ENCODE assay signal across 16 mouse cellular contexts in the genomic region with DNA sequence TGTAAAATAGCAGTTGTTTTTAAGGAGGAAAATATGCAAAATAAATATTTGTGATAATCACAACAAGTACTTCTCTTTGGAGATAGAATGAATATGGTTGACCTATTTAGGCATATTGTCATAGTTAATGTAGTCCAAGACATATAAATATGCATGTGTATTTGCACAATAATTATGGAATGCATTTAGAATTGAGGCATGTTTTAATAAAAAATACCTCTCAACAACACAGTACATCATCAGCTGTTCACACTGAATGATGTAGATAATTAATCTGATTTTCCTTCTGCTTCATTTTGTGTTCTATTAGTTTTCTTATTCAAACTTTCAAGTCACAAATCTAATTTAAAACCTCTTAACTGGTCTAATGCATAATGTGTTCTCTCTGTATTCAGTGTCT.
DNase-seq lines count a peak whose midpoint lies in the region; ATAC-seq and TF ChIP-seq lines count a peak whose summit lies in the region.
"Had no signal": no experiment of that assay in that cellular context is flagged by ENCODE, and none has a peak within 500 bp of the region (broad histone marks: within the 10 kb centered on the region; RNA-seq: fewer than 3 reads in every experiment).

No protein-coding gene starts in this region.

- H3K9ac ChIP-seq in forebrain, embryonic 14.5 days (ENCODE audit: low read length), result no peak overlapping the region
- no peak overlapping the region for H3K9ac ChIP-seq in forebrain, embryonic 11.5 days (ENCODE audit: low read length)
- H3K9ac ChIP-seq in forebrain, embryonic 16.5 days (replicated peaks; ENCODE audit: low read depth, low read length), result no peak overlapping the region
- H3K9ac ChIP-seq: embryonic facial prominence, embryonic 12.5 days had no signal

- H3K4me2 ChIP-seq in forebrain, embryonic 14.5 days (ENCODE audit: low read length), result no peak overlapping the region
- H3K4me2 ChIP-seq in forebrain, embryonic 11.5 days (ENCODE audit: low read depth, low read length, severe bottlenecking), result no peak overlapping the region
- no peak overlapping the region for H3K4me2 ChIP-seq in forebrain, embryonic 16.5 days (ENCODE audit: low read length)
- H3K4me2 ChIP-seq: embryonic facial prominence, embryonic 12.5 days had no signal

- no peaks in the 10 kb centered on the region for H3K9me3 ChIP-seq in forebrain, embryonic 14.5 days (replicated peaks; ENCODE audit: control insufficient read depth, low read length)
- H3K9me3 ChIP-seq in forebrain, embryonic 11.5 days (ENCODE audit: control insufficient read depth, low read length), result no peaks in the 10 kb centered on the region
- H3K9me3 ChIP-seq in forebrain, embryonic 16.5 days (ENCODE audit: control insufficient read depth, low read length), result no peaks in the 10 kb centered on the region
- no peaks in the 10 kb centered on the region for H3K9me3 ChIP-seq in forebrain, embryonic 10.5 days
- H3K9me3 ChIP-seq: embryonic facial prominence, embryonic 10.5 days; embryonic facial prominence, embryonic 12.5 days had no signal

- H3K27me3 ChIP-seq in forebrain, embryonic 14.5 days (replicated peaks; ENCODE audit: control insufficient read depth, insufficient read depth, low read length), result no peaks in the 10 kb centered on the region
- no peaks in the 10 kb centered on the region for H3K27me3 ChIP-seq in forebrain, embryonic 11.5 days (ENCODE audit: control insufficient read depth, insufficient read depth, low read length)
- no peaks in the 10 kb centered on the region for H3K27me3 ChIP-seq in forebrain, embryonic 16.5 days (replicated peaks; ENCODE audit: control insufficient read depth, insufficient read depth, low read length)
- no peaks in the 10 kb centered on the region for H3K27me3 ChIP-seq in forebrain, embryonic 10.5 days (ENCODE audit: poor library complexity, severe bottlenecking)
- H3K27me3 ChIP-seq: embryonic facial prominence, embryonic 12.5 days had no signal

- no peak overlapping the region for H3K4me3 ChIP-seq in forebrain, embryonic 14.5 days (ENCODE audit: low read depth, low read length)
- no peak overlapping the region for H3K4me3 ChIP-seq in forebrain, embryonic 11.5 days (ENCODE audit: low read depth, low read length)
- H3K4me3 ChIP-seq in forebrain, embryonic 16.5 days (replicated peaks; ENCODE audit: low read length), result no peak overlapping the region
- no peak overlapping the region for H3K4me3 ChIP-seq in forebrain, embryonic 10.5 days
- H3K4me3 ChIP-seq: embryonic facial prominence, embryonic 10.5 days; embryonic facial prominence, embryonic 12.5 days had no signal

- no peak overlapping the region for H3K27ac ChIP-seq in forebrain, embryonic 14.5 days (ENCODE audit: low read depth, low read length)
- no peak overlapping the region for H3K27ac ChIP-seq in forebrain, embryonic 11.5 days (ENCODE audit: low read depth, low read length)
- H3K27ac ChIP-seq in forebrain, embryonic 16.5 days (ENCODE audit: low read length), result no peak overlapping the region
- H3K27ac ChIP-seq in forebrain, embryonic 10.5 days, result no peak overlapping the region
- H3K27ac ChIP-seq: embryonic facial prominence, embryonic 10.5 days; embryonic facial prominence, embryonic 12.5 days had no signal

- DNase-seq in forebrain, embryonic 14.5 days (ENCODE audit: low spot score), result peak; percentile 30
- DNase-seq in forebrain, embryonic 11.5 days (ENCODE audit: low spot score), result no peak
- no peak for DNase-seq in forebrain, embryonic 10.5 days (ENCODE audit: extremely low spot score, low spot score)
- peak; percentile 46 for DNase-seq in brain, embryonic 14.5 days (ENCODE audit: low read depth)
- DNase-seq in layer of hippocampus, postnatal 14 days (ENCODE audit: low spot score in 2 of 2), result no peak
- DNase-seq: adrenal gland, adult 2 months; adrenal gland, postnatal 10 days; adrenal gland, postnatal 25 days; cerebellum, adult 11-12 months; cerebellum, adult 2 months; cerebellum, adult 9-10 months; cerebellum, postnatal 10 days; cerebellum, postnatal 25 days had no signal

- H3K4me1 ChIP-seq in forebrain, embryonic 14.5 days (ENCODE audit: control insufficient read depth, insufficient read depth, low read length), result no peaks in the 10 kb centered on the region
- H3K4me1 ChIP-seq in forebrain, embryonic 11.5 days (replicated peaks; ENCODE audit: control insufficient read depth, insufficient read depth, low read length), result no peaks in the 10 kb centered on the region
- no peaks in the 10 kb centered on the region for H3K4me1 ChIP-seq in forebrain, embryonic 16.5 days (replicated peaks; ENCODE audit: control insufficient read depth, insufficient read depth, low read length)
- no peaks in the 10 kb centered on the region for H3K4me1 ChIP-seq in forebrain, embryonic 10.5 days
- H3K4me1 ChIP-seq: embryonic facial prominence, embryonic 10.5 days; embryonic facial prominence, embryonic 12.5 days had no signal

- TF ChIP-seq POLR2A in brain, embryonic 14.5 days (IDR thresholded peaks at IDR 0.05; ENCODE audit: borderline replicate concordance, extremely low read depth, insufficient read depth, insufficient read length, poor library complexity, severe bottlenecking), result no peak

- TF ChIP-seq CTCF in brain, embryonic 14.5 days (IDR thresholded peaks at IDR 0.05; ENCODE audit: borderline replicate concordance, extremely low read depth, insufficient read depth, insufficient read length), result no peak

- ATAC-seq in forebrain, embryonic 14.5 days, result peak; percentile 77
- no peak for ATAC-seq in forebrain, embryonic 11.5 days (replicated peaks; ENCODE audit: low FRiP score)
- peak; percentile 69; the same call in 1 of the 2 replicates for ATAC-seq in forebrain, embryonic 16.5 days

- H3K36me3 ChIP-seq in forebrain, embryonic 14.5 days (ENCODE audit: control insufficient read depth, insufficient read depth, low read length), result no peaks in the 10 kb centered on the region
- no peaks in the 10 kb centered on the region for H3K36me3 ChIP-seq in forebrain, embryonic 11.5 days (ENCODE audit: control insufficient read depth, insufficient read depth, low read length)
- H3K36me3 ChIP-seq in forebrain, embryonic 16.5 days (ENCODE audit: control insufficient read depth, insufficient read depth), result no peaks in the 10 kb centered on the region
- H3K36me3 ChIP-seq in forebrain, embryonic 10.5 days (replicated peaks), result no peaks in the 10 kb centered on the region
- H3K36me3 ChIP-seq: embryonic facial prominence, embryonic 10.5 days; embryonic facial prominence, embryonic 12.5 days had no signal

Comparison
In these comparisons a context has a peak if more than half of its experiments do, and no peak if none do; other contexts are left out.
1. DNase-seq: peak in forebrain, embryonic 14.5 days (single experiment) and brain, embryonic 14.5 days (single experiment); none in forebrain, embryonic 11.5 days (single experiment), forebrain, embryonic 10.5 days (single experiment) and layer of hippocampus, postnatal 14 days (0 of 2).